Mouse (Mus musculus): Measurements from ENCODE around the gene Gpr1.

DNA sequence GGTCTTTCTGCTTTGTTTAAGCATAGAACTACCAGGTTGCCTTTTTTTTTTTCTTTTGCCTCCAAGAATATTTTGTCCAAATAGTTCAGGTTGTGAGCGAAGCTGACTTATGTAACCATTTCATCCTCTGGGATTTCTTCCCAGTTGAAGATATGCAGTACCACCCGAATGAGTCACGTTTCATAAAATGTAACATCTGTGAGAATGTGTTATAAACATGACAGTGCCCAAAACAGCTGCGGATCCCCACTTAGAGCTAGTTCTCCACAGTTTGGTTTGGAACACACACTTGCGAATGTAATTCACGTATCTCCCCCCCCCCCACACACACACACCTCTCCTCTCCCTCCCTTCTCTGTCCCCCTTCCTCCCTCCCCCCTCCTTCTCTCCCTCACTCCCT is 15.0 kb downstream of the Gpr1 start:
- TF ChIP-seq CTCF (conservative IDR thresholded peaks at IDR 0.05; ENCODE audit: low read length) (no peak), POU5F1 (IDR thresholded peaks at IDR 0.05; ENCODE audit: borderline replicate concordance, low read length) (no peak), NANOG (IDR thresholded peaks at IDR 0.05; ENCODE audit: borderline replicate concordance, low read length) (no peak)

Measured in E14TG2a.4 (cell line).